Mouse (Mus musculus) bone marrow, adult 2 months (tissue): ENCODE data around the gene Fndc3b. TPM values are rescaled to one million over a fixed set of nuclear protein-coding genes. Genes with fewer than 3 reads are reported as not detected.

ENCODE experiments used
- H3K27ac ChIP-seq: fragments of 200-500 bp; 2 replicates; pipeline ENCODE4 v1.5.1; 2012; ENCODE audit warnings: low read depth, mild to moderate bottlenecking, control low read depth, inconsistent platforms, low read length; ENCODE audit not compliant: control insufficient read depth, poor library complexity, insufficient read depth
- H3K4me1 ChIP-seq: fragments of 200-500 bp; 2 replicates; pipeline ENCODE4 v1.6.1; 2011; ENCODE audit warnings: low read length; ENCODE audit not compliant: control insufficient read depth, insufficient read depth
- H3K4me3 ChIP-seq: fragments of 200-500 bp; replicated peaks from 2 replicates; pipeline ENCODE3; 2011; ENCODE audit warnings: mild to moderate bottlenecking, low read depth, low read length, control low read depth; ENCODE audit not compliant: control insufficient read depth
- CTCF ChIP-seq: fragments of 200-500 bp; IDR thresholded peaks from 2 replicates; pipeline ENCODE4 v1.5.1; 2011; ENCODE audit warnings: low read length, control low read depth; ENCODE audit not compliant: control insufficient read depth, insufficient read depth
- POLR2A ChIP-seq: fragments of 200-500 bp; IDR thresholded peaks from 2 replicates; pipeline ENCODE4 v1.6.1; 2011; ENCODE audit warnings: low read depth, mild to moderate bottlenecking, control low read depth, low read length, borderline replicate concordance; ENCODE audit not compliant: control insufficient read depth
- WGBS: fragments of 180-500 bp; shearing (Covaris S2); methylation state at CpG from one replicate; pipeline ENCODE4 v1.1.7; 2018; 5-methylcytosine and 5-hydroxymethylcytosine counted together
- polyA plus RNA-seq: library from polyadenylated mRNA; stranded (reverse); fragments of >200 nt; gene quantifications from 2 replicates; pipeline ENCODE4 v1.2.4, GENCODE M21; 2011; ENCODE audit warnings: low replicate concordance; ENCODE audit not compliant: missing spikeins, insufficient read depth, insufficient read length

Gene Fndc3b
- polyA plus RNA-seq, 1 experiment = 4.2 TPM

DNA sequence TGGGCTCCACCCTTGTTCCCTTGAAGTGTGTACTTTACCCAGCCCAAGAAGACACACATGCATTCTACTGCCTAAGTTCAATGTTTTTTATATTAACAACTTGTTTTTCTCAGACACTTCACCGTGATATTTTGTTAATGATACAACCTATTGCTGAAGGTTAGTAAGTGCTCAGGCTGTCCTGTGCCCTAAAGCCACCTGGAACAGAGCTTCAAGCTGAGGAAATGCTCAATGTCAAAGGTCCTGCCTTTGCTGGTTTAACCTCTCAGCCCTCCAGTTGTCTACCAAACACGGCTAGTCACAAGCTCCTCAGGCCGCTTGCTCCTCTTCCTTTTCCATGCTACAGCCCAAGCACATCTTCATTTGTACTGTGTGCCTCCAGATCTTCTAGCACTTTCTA, 157.3 kb downstream of the Fndc3b start:
- TF ChIP-seq POLR2A = no peak
- no peak for TF ChIP-seq CTCF
- Histone ChIP-seq H3K4me3 (no peak overlapping the region), H3K27ac (no peak overlapping the region), H3K4me1 (no peaks in the 10 kb centered on the region; the same call in 1 of the 2 replicates)
- 91% methylated on average over 3 of the region's 3 CpGs for WGBS

DNA sequence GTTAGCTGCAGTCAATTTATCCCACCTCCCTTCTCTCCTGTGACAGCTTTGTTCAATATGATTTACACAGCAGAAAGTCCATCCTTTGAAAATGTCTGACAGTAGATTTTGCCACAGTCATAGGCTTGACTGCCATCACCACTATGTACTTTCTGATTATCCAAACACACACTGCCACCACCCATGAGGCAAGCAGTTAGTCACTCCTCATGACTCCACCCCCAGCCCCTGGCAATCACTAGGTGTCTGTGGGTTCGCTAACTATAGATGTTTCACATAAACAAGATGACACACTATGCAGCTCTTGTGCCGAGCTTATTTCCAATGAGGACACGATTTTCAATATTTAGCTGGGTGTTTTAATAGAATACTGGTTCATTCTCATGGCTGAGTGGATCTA, 160.1 kb downstream of the Fndc3b start:
- H3K4me3 ChIP-seq = no peak overlapping the region
- WGBS = 75% methylated on average over 3 of the region's 3 CpGs
- TF ChIP-seq POLR2A (no peak), CTCF (no peak)
- no peak overlapping the region for H3K27ac ChIP-seq
- no peaks in the 10 kb centered on the region; the same call in 1 of the 2 replicates for H3K4me1 ChIP-seq

DNA sequence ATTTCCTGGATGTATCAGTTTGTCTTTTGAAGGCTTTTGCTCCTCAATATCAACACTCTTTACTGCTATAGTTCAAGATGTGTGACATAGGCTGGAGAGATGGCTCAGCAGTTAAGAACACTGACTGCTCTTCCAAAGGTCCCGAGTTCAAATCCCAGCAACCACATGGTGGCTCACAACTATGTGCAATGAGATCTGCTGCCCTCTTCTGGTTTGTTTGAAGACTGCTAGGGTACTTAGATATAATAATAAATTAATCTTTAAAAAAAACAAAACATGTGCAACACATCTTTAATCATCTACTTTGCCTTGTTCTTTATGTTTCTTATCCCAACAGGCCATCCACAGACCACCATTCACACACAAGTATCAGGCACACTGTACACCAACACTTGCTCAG, 160.7 kb downstream of the Fndc3b start:
- 74% methylated on average over 1 of the region's 1 CpGs for WGBS
- no peak for TF ChIP-seq CTCF
- TF ChIP-seq POLR2A = no peak

DNA sequence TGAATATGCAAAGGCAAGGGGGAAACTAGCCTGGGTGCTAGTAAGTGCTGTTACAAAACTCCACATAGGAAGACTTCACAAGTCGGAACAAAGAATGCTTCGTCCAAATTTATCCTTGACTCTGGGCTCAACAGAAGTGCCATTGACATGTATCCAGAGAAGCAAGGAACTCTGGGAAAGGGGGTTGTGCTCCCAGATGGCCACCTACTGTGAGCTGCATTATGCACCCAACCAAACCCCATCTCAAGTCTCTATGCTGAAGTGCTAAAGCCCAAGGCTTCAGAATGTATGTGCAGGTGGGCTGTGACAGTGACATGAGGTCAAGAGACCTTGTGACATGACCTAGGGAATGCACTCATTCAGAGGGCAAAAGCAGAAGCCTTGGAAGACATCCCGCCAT, 165.5 kb downstream of the Fndc3b start:
- no peaks in the 10 kb centered on the region; the same call in 1 of the 2 replicates for H3K4me1 ChIP-seq
- 78% methylated on average over 3 of the region's 3 CpGs for WGBS
- no peak overlapping the region for H3K27ac ChIP-seq
- TF ChIP-seq CTCF (no peak), POLR2A (no peak)
- no peak overlapping the region for H3K4me3 ChIP-seq

More for the DNA sequence above, 160.7 kb downstream of the Fndc3b start:
- no peak overlapping the region for H3K27ac ChIP-seq
- no peak overlapping the region for H3K4me3 ChIP-seq
- H3K4me1 ChIP-seq = no peaks in the 10 kb centered on the region; the same call in 1 of the 2 replicates

DNA sequence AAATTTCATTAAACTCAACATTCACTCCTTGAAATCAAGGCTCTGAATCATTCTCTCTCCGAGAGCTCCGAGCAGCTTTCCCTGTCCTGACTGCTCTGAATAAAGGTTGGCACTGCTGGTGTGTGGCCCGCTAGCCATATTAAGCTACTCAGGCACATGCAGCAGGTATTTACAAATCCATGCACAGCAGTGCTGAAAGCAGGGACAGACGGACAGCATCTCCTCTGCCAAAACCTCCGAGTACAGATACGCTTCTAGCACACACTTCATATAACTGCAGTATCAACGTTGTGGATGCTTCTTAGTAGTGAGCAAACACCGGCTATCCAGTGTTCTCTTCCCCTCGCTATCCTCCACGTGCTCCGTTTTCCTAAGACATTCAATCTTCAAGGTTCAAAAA, 167.0 kb downstream of the Fndc3b start:
- H3K4me3 ChIP-seq = no peak overlapping the region
- no peak for TF ChIP-seq CTCF
- TF ChIP-seq POLR2A = no peak

DNA sequence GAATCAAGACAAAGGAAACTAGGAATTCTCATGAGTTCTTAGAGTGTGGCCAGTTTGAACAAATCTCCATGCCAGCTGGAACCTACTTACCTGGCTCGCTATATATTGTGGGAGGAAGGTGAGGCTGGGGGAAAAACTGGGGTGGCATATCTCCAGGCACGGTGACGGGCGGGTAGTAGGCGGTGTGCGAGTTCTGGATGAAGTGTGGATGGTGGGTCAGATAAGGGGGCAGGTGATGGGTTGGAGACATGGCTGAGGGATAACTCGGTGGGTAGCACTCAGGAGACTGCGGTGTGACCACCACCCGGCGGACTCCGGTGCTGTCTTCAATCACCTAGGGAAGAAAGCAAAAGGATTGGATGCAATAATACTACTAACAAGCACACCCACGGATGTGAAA, 169.3 kb downstream of the Fndc3b start:
- TF ChIP-seq CTCF = no peak
- TF ChIP-seq POLR2A = no peak
- no peaks in the 10 kb centered on the region; the same call in 1 of the 2 replicates for H3K4me1 ChIP-seq
- WGBS = 92% methylated on average over 12 of the region's 12 CpGs
- no peak overlapping the region for H3K27ac ChIP-seq
- H3K4me3 ChIP-seq = no peak overlapping the region

More for the DNA sequence above, 167.0 kb downstream of the Fndc3b start:
- no peaks in the 10 kb centered on the region; the same call in 1 of the 2 replicates for H3K4me1 ChIP-seq
- WGBS = 90% methylated on average over 11 of the region's 11 CpGs
- H3K27ac ChIP-seq = no peak overlapping the region

DNA sequence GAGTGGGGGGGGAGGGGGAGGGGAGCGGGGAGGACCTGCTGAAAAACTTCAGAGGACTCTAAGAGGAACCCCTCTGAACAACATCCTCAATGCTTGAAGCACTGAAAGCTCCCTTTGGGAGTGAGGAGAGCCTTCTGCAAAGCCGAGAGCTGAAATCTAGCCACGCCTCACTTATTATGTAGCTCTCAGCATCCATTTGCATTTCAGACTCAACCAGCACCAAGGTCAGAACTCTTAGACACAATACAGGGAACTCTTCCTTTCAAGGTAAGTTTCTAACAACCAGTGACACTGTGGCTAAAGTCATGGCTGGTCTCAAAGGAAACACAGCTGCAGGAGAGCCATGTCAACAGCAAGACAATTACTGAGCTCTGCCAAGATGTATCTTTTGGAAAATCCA, 169.9 kb downstream of the Fndc3b start:
- no peak overlapping the region for H3K27ac ChIP-seq
- TF ChIP-seq CTCF (no peak), POLR2A (no peak)
- WGBS = 74% methylated on average over 3 of the region's 3 CpGs
- H3K4me1 ChIP-seq = no peaks in the 10 kb centered on the region
- H3K4me3 ChIP-seq = no peak overlapping the region

DNA sequence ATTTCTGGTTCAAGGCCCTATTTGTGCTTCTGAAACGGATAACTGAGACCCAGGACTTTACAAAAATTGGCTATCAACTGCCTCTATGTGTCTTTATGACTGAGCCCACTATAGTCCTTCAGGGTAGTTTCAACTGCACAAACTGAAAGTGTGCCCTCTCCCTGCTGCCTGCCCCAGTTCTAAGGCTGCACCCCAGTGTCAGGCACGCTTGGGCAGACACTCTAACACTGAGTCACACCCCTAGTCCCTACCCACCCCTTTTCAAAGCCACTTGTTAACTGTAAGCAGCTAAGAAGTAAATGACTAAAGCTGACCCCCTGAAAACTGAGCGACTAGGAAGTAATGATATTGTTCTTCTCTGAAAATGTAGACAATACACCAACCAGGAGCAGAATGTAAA, 176.9 kb downstream of the Fndc3b start:
- Histone ChIP-seq H3K4me1 (no peaks in the 10 kb centered on the region), H3K27ac (no peak overlapping the region), H3K4me3 (no peak overlapping the region)
- 78% methylated on average over 3 of the region's 3 CpGs for WGBS
- TF ChIP-seq POLR2A (no peak), CTCF (no peak)

DNA sequence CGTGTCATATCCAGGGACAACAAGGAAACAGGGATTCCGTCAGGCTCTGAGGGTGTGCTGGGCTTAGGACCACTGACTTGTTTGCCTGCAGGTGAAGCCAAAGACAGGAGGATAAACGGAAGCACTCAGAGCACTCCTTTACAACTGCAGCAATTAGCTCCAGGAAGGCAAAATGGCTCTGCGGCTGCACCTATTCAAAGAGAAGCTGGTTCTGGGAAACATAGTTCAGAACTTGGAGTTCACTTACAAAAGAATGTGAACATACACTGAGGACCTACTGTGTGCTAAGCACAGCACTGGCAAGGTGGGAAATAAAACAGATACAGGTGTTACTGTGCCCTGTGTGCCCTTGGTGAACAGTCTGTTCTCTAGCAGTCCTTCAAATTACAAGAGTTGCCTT, 177.4 kb downstream of the Fndc3b start:
- TF ChIP-seq POLR2A (no peak), CTCF (no peak)
- no peak overlapping the region for H3K4me3 ChIP-seq
- H3K27ac ChIP-seq = no peak overlapping the region
- H3K4me1 ChIP-seq = no peaks in the 10 kb centered on the region
- WGBS = 86% methylated on average over 4 of the region's 4 CpGs

DNA sequence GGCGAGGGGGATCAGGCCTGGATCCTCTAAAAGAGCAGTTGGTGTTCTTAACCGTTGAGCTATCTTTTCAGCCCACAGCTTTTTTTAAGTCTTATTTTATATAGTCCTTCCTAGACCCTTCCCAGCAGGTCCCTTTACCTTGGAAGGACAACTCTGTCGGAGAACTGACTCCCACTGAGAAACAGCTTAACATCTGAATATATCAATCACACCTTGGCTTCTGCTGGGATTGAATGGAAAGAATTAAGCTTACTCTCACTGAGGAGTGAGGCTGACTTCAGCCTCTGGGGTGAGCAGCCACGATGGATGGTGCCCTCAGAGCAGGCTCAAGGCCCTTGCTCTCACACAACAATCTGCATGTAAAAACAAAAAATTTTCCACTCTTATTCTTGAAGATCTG, 179.1 kb downstream of the Fndc3b start:
- TF ChIP-seq POLR2A (no peak), CTCF (no peak)
- Histone ChIP-seq H3K4me3 (no peak overlapping the region), H3K4me1 (no peaks in the 10 kb centered on the region), H3K27ac (no peak overlapping the region)
- WGBS = 74% methylated on average over 4 of the region's 4 CpGs
